Mouse (Mus musculus) olfactory bulb, adult 2 months (tissue): ENCODE results near the gene Plekhh2.

ENCODE experiments used
- CTCF ChIP-seq: fragments of 200-500 bp; IDR thresholded peaks from 2 replicates; pipeline ENCODE4 v1.5.1; 2012; ENCODE audit warnings: low read depth, mild to moderate bottlenecking, low read length, moderate library complexity; ENCODE audit not compliant: insufficient read depth
- POLR2A ChIP-seq: fragments of 200-500 bp; IDR thresholded peaks from 2 replicates; pipeline ENCODE4 v1.6.1; 2012; ENCODE audit warnings: mild to moderate bottlenecking, low read depth, low read length, moderate library complexity; ENCODE audit not compliant: insufficient read depth

- TF ChIP-seq CTCF (no peak), POLR2A (no peak)
These were observed 31.0 kb upstream of the Plekhh2 start for GRCm38 (mm10) chr17:84480464-84481355.
